Mouse (Mus musculus) limb, embryonic 15.5 days (tissue): ENCODE results near the gene Gnaq. TPM values are rescaled to one million over a fixed set of nuclear protein-coding genes. Genes with fewer than 3 reads are reported as not detected.

Experiments used
- ATAC-seq: fragments of 200-750 bp; cut with Nextera tagmentation; 2 replicates; pipeline ENCODE4 v1.8.0; 2017; ENCODE audit warnings: low read depth, moderate TSS enrichment; ENCODE audit not compliant: insufficient number of reproducible peaks, low FRiP score, low TSS enrichment
- H3K27ac ChIP-seq: fragments of 300-500 bp; sonication (generic); 2 replicates; pipeline ENCODE4 v1.5.1; 2015; ENCODE audit warnings: moderate library complexity, mild to moderate bottlenecking, inconsistent platforms
- H3K27me3 ChIP-seq: fragments of 300-500 bp; sonication (generic); 2 replicates; pipeline ENCODE4 v1.6.1; 2015; ENCODE audit warnings: inconsistent platforms
- H3K36me3 ChIP-seq: fragments of 300-500 bp; sonication (generic); 2 replicates; pipeline ENCODE4 v1.6.1; 2015; ENCODE audit warnings: inconsistent platforms
- H3K4me1 ChIP-seq: fragments of 300-500 bp; sonication (generic); 2 replicates; pipeline ENCODE4 v1.6.1; 2015; ENCODE audit warnings: inconsistent platforms
- H3K4me2 ChIP-seq: fragments of 300-500 bp; sonication (generic); 2 replicates; pipeline ENCODE4 v1.6.1; 2015; ENCODE audit warnings: mild to moderate bottlenecking, inconsistent platforms
- H3K4me3 ChIP-seq: fragments of 300-500 bp; sonication (generic); 2 replicates; pipeline ENCODE4 v1.5.1; 2015; ENCODE audit warnings: mild to moderate bottlenecking, inconsistent platforms
- H3K9ac ChIP-seq: fragments of 300-500 bp; sonication (generic); 2 replicates; pipeline ENCODE4 v1.6.1; 2015; ENCODE audit warnings: inconsistent platforms
- H3K9me3 ChIP-seq: fragments of 300-500 bp; sonication (generic); 2 replicates; pipeline ENCODE4 v1.6.1; 2016; ENCODE audit warnings: inconsistent platforms
- WGBS: fragments of 180-500 bp; shearing (Covaris S2); methylation state at CpG from one replicate; pipeline ENCODE4 v1.1.7; 2015; 5-methylcytosine and 5-hydroxymethylcytosine counted together
- polyA plus RNA-seq: library from polyadenylated mRNA; unstranded; fragments of >200 nt; fragmentation: Nextera tagmentation; extraction: Ambion mirVana; gene quantifications from 2 replicates; pipeline ENCODE4 v1.2.1, GENCODE M21; 2015

Gnaq gene
- polyA plus RNA-seq, 1 experiment from 2014 or later: 33.0 TPM

GRCm38 (mm10) chr19:16249025-16249424 is 116.4 kb downstream of the Gnaq start:
- H3K4me3 ChIP-seq: no peak overlapping the region
- no peak overlapping the region for H3K4me2 ChIP-seq
- no peak overlapping the region for H3K27ac ChIP-seq
- no peaks in the 10 kb centered on the region for H3K36me3 ChIP-seq
- ATAC-seq: no peak
- H3K27me3 ChIP-seq: no peaks in the 10 kb centered on the region
- H3K9ac ChIP-seq: no peak overlapping the region
- no peaks in the 10 kb centered on the region for H3K9me3 ChIP-seq
- 80% methylated on average over 2 of the region's 2 CpGs for WGBS
- H3K4me1 ChIP-seq: peaks cover 6% of the 10 kb centered on the region

GRCm38 (mm10) chr19:16250921-16251320 is 118.3 kb downstream of the Gnaq start:
- Histone ChIP-seq H3K27me3 (no peaks in the 10 kb centered on the region), H3K36me3 (no peaks in the 10 kb centered on the region), H3K9me3 (no peaks in the 10 kb centered on the region), H3K27ac (peak overlapping the region; percentile 19; the same call in 1 of the 2 replicates), H3K9ac (no peak overlapping the region), H3K4me2 (no peak overlapping the region), H3K4me3 (no peak overlapping the region), H3K4me1 (peaks cover 6% of the 10 kb centered on the region)
- ATAC-seq: no peak
- WGBS: 49% methylated on average over 3 of the region's 3 CpGs

- 50% methylated on average over 5 of the region's 5 CpGs for WGBS
- H3K4me1 ChIP-seq: peaks cover 6% of the 10 kb centered on the region
- no peaks in the 10 kb centered on the region for H3K9me3 ChIP-seq
- ATAC-seq: no peak
- H3K4me2 ChIP-seq: no peak overlapping the region
- H3K9ac ChIP-seq: no peak overlapping the region
- H3K36me3 ChIP-seq: no peaks in the 10 kb centered on the region
- no peak overlapping the region for H3K4me3 ChIP-seq
- H3K27ac ChIP-seq: no peak overlapping the region
- no peaks in the 10 kb centered on the region for H3K27me3 ChIP-seq
Observed at GRCm38 (mm10) chr19:16251819-16252218, 119.2 kb downstream of the Gnaq start.

- peaks cover 6% of the 10 kb centered on the region for H3K4me1 ChIP-seq
- WGBS: 75% methylated on average over 4 of the region's 4 CpGs
- ATAC-seq: no peak
Observed at GRCm38 (mm10) chr19:16252696-16253095, 120.1 kb downstream of the Gnaq start.

DNA sequence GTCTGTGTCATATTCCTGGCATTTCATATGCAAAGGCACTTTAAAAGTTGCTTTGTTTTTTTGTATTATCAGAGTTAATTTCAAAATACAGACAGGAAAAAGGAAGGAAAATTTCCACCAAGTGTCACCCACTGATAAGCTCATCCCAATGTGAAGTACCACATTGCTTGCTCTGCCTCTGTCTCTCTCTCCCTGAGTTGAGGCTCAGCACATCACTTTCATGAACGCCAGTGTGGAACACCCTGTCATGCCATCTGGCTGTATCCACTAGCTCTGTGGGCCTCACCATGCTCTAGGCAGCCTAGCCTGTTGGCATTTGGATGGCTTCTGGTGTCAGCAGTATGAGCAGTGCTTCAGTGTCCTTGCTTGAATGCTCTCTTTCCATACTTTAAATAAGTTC is 122.2 kb downstream of the Gnaq start:
- Histone ChIP-seq H3K4me1 (peaks cover 10% of the 10 kb centered on the region), H3K9me3 (no peaks in the 10 kb centered on the region), H3K36me3 (no peaks in the 10 kb centered on the region), H3K9ac (no peak overlapping the region), H3K27ac (no peak overlapping the region), H3K4me3 (no peak overlapping the region), H3K27me3 (no peaks in the 10 kb centered on the region), H3K4me2 (no peak overlapping the region)
- no peak for ATAC-seq
- 93% methylated on average over 1 of the region's 1 CpGs for WGBS

More at GRCm38 (mm10) chr19:16252696-16253095, 120.1 kb downstream of the Gnaq start:
- Histone ChIP-seq H3K9me3 (no peaks in the 10 kb centered on the region), H3K4me2 (no peak overlapping the region), H3K27me3 (no peaks in the 10 kb centered on the region), H3K4me3 (no peak overlapping the region), H3K27ac (no peak overlapping the region), H3K9ac (no peak overlapping the region), H3K36me3 (no peaks in the 10 kb centered on the region)

DNA sequence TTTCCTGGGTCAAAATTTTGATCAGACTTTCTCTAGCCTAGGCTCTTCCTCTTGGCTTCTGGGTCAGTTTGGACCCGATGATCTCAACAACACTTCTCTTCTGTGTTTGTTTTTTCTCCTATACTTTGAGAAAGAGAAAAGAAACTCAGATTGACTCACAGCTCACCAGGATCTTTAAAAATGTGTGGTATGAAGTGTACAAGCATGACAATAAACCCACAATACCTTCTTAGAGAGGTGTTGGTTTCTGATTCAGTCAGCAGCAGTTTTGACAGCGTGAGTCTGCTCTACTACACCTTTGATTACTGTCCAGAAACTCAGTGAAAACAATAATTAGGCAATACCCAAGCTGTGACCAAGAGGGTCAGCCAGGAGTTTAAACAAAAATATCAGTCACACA is 122.7 kb downstream of the Gnaq start:
- Histone ChIP-seq H3K9ac (no peak overlapping the region), H3K4me3 (no peak overlapping the region), H3K9me3 (no peaks in the 10 kb centered on the region), H3K4me2 (no peak overlapping the region), H3K36me3 (no peaks in the 10 kb centered on the region), H3K27me3 (no peaks in the 10 kb centered on the region), H3K4me1 (peaks cover 10% of the 10 kb centered on the region), H3K27ac (no peak overlapping the region)
- 94% methylated on average over 2 of the region's 2 CpGs for WGBS
- no peak for ATAC-seq

DNA sequence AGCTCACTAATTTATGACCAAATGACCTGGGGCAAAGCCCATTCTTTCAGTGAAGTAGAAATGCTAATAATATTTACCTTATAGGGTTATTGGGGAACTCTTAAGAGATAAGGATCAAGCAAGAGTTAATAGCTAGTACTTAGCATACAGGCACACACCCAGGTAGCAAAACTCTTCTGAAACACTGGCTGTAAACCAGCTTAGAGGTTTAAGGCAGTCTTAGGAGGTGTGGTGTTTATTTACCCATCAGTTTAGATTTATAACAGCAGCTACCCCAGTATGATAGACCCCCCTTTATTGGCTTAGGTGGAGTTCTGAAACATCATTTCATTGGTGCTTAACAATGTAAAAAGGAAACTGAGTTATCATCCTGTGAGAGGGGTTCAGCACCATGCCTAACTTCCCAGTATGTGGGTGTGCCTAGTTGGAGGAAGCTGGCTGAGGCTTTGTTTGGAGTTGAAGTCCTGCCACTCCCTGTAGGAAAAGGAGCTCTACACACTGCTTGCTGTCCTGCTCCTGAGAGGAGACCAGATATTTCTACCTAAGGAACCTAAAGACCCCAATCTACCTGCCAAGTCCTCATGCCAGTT is 126.2 kb downstream of the Gnaq start:
- Histone ChIP-seq H3K4me2 (no peak overlapping the region), H3K9ac (no peak overlapping the region), H3K4me3 (no peak overlapping the region), H3K4me1 (0 out of 2 replicates have a peak, but pooled peaks cover 4% of the 10 kb centered on the region), H3K9me3 (no peaks in the 10 kb centered on the region), H3K36me3 (no peaks in the 10 kb centered on the region), H3K27ac (no peak overlapping the region), H3K27me3 (no peaks in the 10 kb centered on the region)
- ATAC-seq: no peak

DNA sequence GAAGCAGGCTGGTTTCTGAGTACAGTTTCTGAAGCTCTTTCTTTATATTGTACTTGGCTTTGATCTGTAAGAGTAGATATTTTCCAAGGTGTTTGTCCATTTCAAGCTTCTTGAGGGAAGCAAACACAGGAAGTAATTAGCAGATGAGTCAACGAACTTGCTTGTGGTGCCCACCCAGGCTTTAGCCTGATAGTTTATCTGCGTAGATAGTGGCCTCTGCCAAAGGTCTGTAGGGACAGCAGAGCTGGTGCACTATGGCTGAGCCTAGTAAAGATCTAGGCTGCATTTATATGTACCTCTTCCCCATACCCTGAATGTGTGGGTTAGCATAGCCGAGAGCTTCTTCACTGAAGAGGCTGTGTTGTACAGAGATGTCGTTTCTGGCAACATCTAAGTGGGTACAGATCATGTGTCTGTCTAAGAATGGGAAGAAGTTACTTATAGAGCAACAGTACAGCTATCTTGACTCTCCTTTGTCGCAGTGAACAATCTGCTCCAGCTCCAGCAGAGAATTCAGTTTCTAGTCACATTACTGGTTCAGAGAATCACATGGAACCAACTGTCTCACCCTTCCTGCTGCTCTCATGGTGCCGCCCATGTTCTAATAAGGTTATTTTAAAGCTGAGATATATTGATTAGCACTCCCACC is 127.3 kb downstream of the Gnaq start:
- H3K9ac ChIP-seq: no peak overlapping the region
- H3K27ac ChIP-seq: no peak overlapping the region
- H3K4me3 ChIP-seq: no peak overlapping the region
- no peaks in the 10 kb centered on the region for H3K9me3 ChIP-seq
- H3K36me3 ChIP-seq: no peaks in the 10 kb centered on the region
- H3K27me3 ChIP-seq: no peaks in the 10 kb centered on the region
- ATAC-seq: no peak
- H3K4me1 ChIP-seq: 0 out of 2 replicates have a peak, but pooled peaks cover 4% of the 10 kb centered on the region
- 81% methylated on average over 6 of the region's 6 CpGs for WGBS
- no peak overlapping the region for H3K4me2 ChIP-seq

- H3K4me2 ChIP-seq: no peak overlapping the region
- ATAC-seq: no peak
- no peak overlapping the region for H3K27ac ChIP-seq
- H3K4me1 ChIP-seq: 0 out of 2 replicates have a peak, but pooled peaks cover 4% of the 10 kb centered on the region
- H3K9me3 ChIP-seq: no peaks in the 10 kb centered on the region
- H3K27me3 ChIP-seq: no peaks in the 10 kb centered on the region
- WGBS: 79% methylated on average over 2 of the region's 2 CpGs
- no peaks in the 10 kb centered on the region for H3K36me3 ChIP-seq
- no peak overlapping the region for H3K4me3 ChIP-seq
- H3K9ac ChIP-seq: no peak overlapping the region
Observed at GRCm38 (mm10) chr19:16260435-16260832, 127.8 kb downstream of the Gnaq start.

DNA sequence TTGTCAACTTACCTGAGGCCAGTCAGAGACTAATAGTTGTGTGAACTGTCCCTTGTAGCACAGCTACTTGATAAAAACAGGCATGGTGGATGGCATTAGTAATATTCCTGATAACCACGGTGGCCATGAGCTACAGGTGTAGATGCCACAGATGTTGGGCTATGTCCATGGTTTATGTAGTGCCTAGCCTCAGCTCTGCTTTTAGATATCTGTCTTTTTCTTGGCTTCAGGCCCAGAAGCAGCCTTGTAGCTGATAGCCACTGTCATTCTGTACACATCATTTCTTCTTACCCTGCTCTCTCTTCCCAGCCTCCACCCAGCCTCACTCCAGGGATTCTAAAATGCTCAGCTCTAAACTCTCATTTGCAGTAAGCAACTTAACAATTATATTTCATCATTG is 128.3 kb downstream of the Gnaq start:
- no peak overlapping the region for H3K9ac ChIP-seq
- 0 out of 2 replicates have a peak, but pooled peaks cover 4% of the 10 kb centered on the region for H3K4me1 ChIP-seq
- WGBS: 93% methylated on average over 1 of the region's 1 CpGs
- H3K4me3 ChIP-seq: no peak overlapping the region
- H3K27me3 ChIP-seq: no peaks in the 10 kb centered on the region
- H3K9me3 ChIP-seq: no peaks in the 10 kb centered on the region
- no peak for ATAC-seq
- no peaks in the 10 kb centered on the region for H3K36me3 ChIP-seq
- no peak overlapping the region for H3K4me2 ChIP-seq
- no peak overlapping the region for H3K27ac ChIP-seq

GRCm38 (mm10) chr19:16261631-16262030 is 129.0 kb downstream of the Gnaq start:
- 80% methylated on average over 6 of the region's 6 CpGs for WGBS
- H3K27me3 ChIP-seq: no peaks in the 10 kb centered on the region
- no peak for ATAC-seq
- H3K36me3 ChIP-seq: no peaks in the 10 kb centered on the region
- H3K9me3 ChIP-seq: no peaks in the 10 kb centered on the region
- H3K27ac ChIP-seq: no peak overlapping the region
- 0 out of 2 replicates have a peak, but pooled peaks cover 4% of the 10 kb centered on the region for H3K4me1 ChIP-seq
- H3K9ac ChIP-seq: no peak overlapping the region
- no peak overlapping the region for H3K4me2 ChIP-seq
- no peak overlapping the region for H3K4me3 ChIP-seq

DNA sequence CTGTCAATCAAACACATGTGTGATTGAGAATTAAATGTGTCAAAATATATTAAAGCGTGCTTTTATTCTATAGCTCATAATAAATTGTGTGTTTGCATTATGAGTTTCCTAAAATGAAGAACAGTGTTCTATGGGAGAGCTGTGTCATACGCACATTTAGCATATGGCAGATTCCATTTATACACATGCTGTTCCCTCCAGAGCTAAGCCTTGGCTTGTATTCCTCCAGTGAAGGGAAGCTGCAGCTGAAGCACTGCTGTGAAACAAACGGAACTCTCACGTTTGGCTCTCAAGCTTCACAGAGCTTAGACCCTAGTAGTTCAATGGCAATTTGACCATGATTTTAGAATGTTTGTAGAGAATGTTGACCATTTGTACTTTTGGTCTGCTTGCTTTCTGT is 129.7 kb downstream of the Gnaq start:
- Histone ChIP-seq H3K9me3 (no peaks in the 10 kb centered on the region), H3K27me3 (no peaks in the 10 kb centered on the region), H3K4me1 (0 out of 2 replicates have a peak, but pooled peaks cover 4% of the 10 kb centered on the region), H3K9ac (no peak overlapping the region), H3K27ac (no peak overlapping the region), H3K4me3 (no peak overlapping the region), H3K4me2 (no peak overlapping the region), H3K36me3 (no peaks in the 10 kb centered on the region)
- ATAC-seq: no peak
- WGBS: 86% methylated on average over 4 of the region's 4 CpGs
